Mouse (Mus musculus) midbrain, embryonic 11.5 days (tissue): Measurements from ENCODE around the gene Pusl1. TPM values are rescaled to one million over a fixed set of nuclear protein-coding genes. Genes with fewer than 3 reads are reported as not detected.
A peak's percentile ranks its signal among the peaks of the same experiment; 100 is the strongest.

Experiments
- ATAC-seq: fragments of 200-750 bp; cut with Nextera tagmentation; 2 replicates; pipeline ENCODE4 v1.8.0; 2017; ENCODE audit warnings: moderate TSS enrichment, moderate library complexity; ENCODE audit not compliant: low FRiP score
- DNase-seq: peaks from one replicate; pipeline ENCODE4 v3.0.0; 2015; ENCODE audit warnings: low spot score; ENCODE audit errors: missing footprints
- H3K27ac ChIP-seq: fragments of 300-500 bp; sonication (generic); 2 replicates; pipeline ENCODE4 v1.5.1; 2014; ENCODE audit warnings: low read depth, low read length
- H3K27me3 ChIP-seq: fragments of 300-500 bp; sonication (generic); 2 replicates; pipeline ENCODE4 v1.6.1; 2014; ENCODE audit warnings: mild to moderate bottlenecking, low read length, moderate library complexity, mixed read lengths; ENCODE audit not compliant: control insufficient read depth, insufficient read depth
- H3K36me3 ChIP-seq: fragments of 300-500 bp; sonication (generic); 2 replicates; pipeline ENCODE4 v1.6.1; 2014; ENCODE audit warnings: mild to moderate bottlenecking, low read length, moderate library complexity, mixed read lengths; ENCODE audit not compliant: control insufficient read depth, insufficient read depth
- H3K4me1 ChIP-seq: fragments of 300-500 bp; sonication (generic); 2 replicates; pipeline ENCODE4 v1.6.1; 2014; ENCODE audit warnings: low read length; ENCODE audit not compliant: control insufficient read depth, insufficient read depth
- H3K4me2 ChIP-seq: fragments of 300-500 bp; sonication (generic); 2 replicates; pipeline ENCODE4 v1.6.1; 2014; ENCODE audit warnings: mild to moderate bottlenecking, moderate library complexity
- H3K4me3 ChIP-seq: fragments of 300-500 bp; sonication (generic); 2 replicates; pipeline ENCODE4 v1.5.1; 2014; ENCODE audit warnings: low read depth, low read length
- H3K9ac ChIP-seq: fragments of 300-500 bp; sonication (generic); 2 replicates; pipeline ENCODE4 v1.6.1; 2014; ENCODE audit warnings: low read length
- H3K9me3 ChIP-seq: fragments of 300-500 bp; sonication (generic); 2 replicates; pipeline ENCODE4 v1.6.1; 2016; ENCODE audit warnings: low read length; ENCODE audit not compliant: control insufficient read depth
- WGBS: fragments of 180-500 bp; shearing (Covaris S2); extraction: QIAGEN DNeasy Blood & Tissue Kit; methylation state at CpG from one replicate; pipeline ENCODE4 v1.1.7; 2014; 5-methylcytosine and 5-hydroxymethylcytosine counted together
- polyA plus RNA-seq: library from polyadenylated mRNA; unstranded; fragments of >200 nt; fragmentation: Nextera tagmentation; extraction: Ambion mirVana; gene quantifications from 2 replicates; pipeline ENCODE4 v1.2.1, GENCODE M21; 2014

Gene Pusl1
- polyA plus RNA-seq, 1 experiment from 2014 or later = 39.4 TPM

DNA sequence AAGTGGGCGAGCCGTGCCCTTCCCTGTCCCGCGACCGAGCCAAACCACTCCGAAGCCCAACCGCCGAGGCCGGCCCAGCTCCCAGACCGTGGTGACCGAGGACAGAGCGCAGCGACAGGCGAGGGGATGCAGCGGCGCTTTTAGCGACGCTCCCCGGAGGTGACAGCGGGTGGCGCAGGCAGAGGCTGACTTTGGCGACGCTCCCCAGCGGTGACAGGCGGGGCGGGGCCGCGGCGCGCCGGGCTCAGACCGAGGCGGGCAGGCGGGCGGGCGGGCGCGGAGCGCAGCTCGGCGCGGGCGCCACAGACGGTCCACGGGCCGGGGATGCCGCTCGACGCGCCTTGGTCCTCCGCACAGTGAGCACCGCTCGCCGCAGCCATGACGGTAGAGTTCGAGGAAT is 436 bp upstream of the Pusl1 start:
- under 1% methylated on average over 56 of the region's 56 CpGs for WGBS
- peaks cover 26% of the 10 kb centered on the region for H3K4me1 ChIP-seq

GRCm38 (mm10) chr4:155891011-155891471 is 540 bp downstream of the Pusl1 start:
- ATAC-seq (no peak; the same call in 1 of the 2 replicates), DNase-seq (no peak)
- peak overlapping the region; percentile 90 for H3K9ac ChIP-seq
- under 1% methylated on average over 34 of the region's 34 CpGs for whole genome bisulfite sequencing
- H3K4me1 ChIP-seq = peaks cover 26% of the 10 kb centered on the region
- peak overlapping the region; percentile 99 for H3K4me2 ChIP-seq
- no peak overlapping the region for H3K27ac ChIP-seq
- no peaks in the 10 kb centered on the region for H3K9me3 ChIP-seq
- peak overlapping the region; percentile 92 for H3K4me3 ChIP-seq
- peaks cover 20% of the 10 kb centered on the region for H3K36me3 ChIP-seq
- H3K27me3 ChIP-seq = no peaks in the 10 kb centered on the region

More for the DNA sequence above, 436 bp upstream of the Pusl1 start:
- Histone ChIP-seq H3K9ac (peak overlapping the region; percentile 90), H3K27ac (peak overlapping the region; percentile 96), H3K27me3 (no peaks in the 10 kb centered on the region), H3K9me3 (no peaks in the 10 kb centered on the region), H3K36me3 (peaks cover 20% of the 10 kb centered on the region), H3K4me2 (peak overlapping the region; percentile 99), H3K4me3 (peak overlapping the region; percentile 92)
- ATAC-seq = peak; percentile 91
- DNase-seq = peak; percentile 97

- Histone ChIP-seq H3K4me1 (peaks cover 18% of the 10 kb centered on the region), H3K36me3 (peaks cover 27% of the 10 kb centered on the region), H3K9ac (no peak overlapping the region), H3K27me3 (no peaks in the 10 kb centered on the region), H3K4me2 (no peak overlapping the region), H3K27ac (no peak overlapping the region), H3K4me3 (no peak overlapping the region), H3K9me3 (no peaks in the 10 kb centered on the region)
- WGBS = 88% methylated on average over 5 of the region's 5 CpGs
- DNase-seq (no peak), ATAC-seq (no peak)
Observed at GRCm38 (mm10) chr4:155889316-155889715, 2.3 kb downstream of the Pusl1 start.

DNA sequence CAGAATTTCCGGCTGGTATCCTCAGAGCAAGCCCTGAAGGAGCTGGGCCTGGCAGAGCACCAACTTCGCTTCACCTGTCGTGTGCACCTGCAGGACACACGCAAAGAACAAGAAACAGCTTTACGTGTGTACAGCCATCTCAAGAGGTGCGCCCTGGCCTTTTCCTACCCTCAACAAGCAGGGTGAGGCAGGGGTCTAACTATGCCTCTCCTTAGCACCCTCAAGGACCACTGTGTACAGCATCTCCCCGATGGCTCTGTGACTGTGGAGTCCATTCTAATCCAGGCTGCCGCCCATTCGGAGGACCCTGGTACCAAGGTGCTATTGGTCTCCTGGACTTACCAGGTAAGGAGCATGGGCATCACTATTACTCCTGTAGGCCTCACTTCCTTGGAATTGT is 3.4 kb downstream of the Pusl1 start:
- H3K27me3 ChIP-seq = no peaks in the 10 kb centered on the region
- ATAC-seq (no peak), DNase-seq (no peak)
- H3K9ac ChIP-seq = no peak overlapping the region
- WGBS = 95% methylated on average over 9 of the region's 9 CpGs
- no peaks in the 10 kb centered on the region for H3K9me3 ChIP-seq
- peaks cover 27% of the 10 kb centered on the region for H3K36me3 ChIP-seq
- no peak overlapping the region for H3K4me3 ChIP-seq
- no peak overlapping the region for H3K4me2 ChIP-seq
- H3K4me1 ChIP-seq = peaks cover 9% of the 10 kb centered on the region
- no peak overlapping the region for H3K27ac ChIP-seq

DNA sequence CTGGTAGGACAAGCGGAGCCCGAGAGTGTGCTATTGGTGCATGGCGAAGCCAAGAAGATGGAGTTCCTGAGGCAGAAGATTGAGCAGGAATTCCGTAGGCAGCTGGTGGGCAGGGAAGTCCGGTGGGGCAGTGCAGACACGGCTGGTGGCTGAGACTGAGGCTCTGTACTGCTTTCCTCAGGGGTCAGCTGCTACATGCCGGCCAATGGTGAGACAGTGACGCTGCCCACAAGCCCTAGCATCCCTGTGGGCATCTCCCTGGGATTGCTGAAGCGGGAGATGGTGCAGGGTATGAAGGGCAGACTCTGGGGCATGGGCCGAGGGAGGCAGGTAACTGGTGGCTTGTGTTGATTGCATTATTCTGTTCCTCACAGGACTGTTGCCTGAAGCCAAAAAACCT is 3.9 kb downstream of the Pusl1 start:
- Histone ChIP-seq H3K36me3 (peaks cover 27% of the 10 kb centered on the region), H3K9me3 (no peaks in the 10 kb centered on the region), H3K27me3 (no peaks in the 10 kb centered on the region), H3K4me1 (peaks cover 9% of the 10 kb centered on the region), H3K27ac (no peak overlapping the region), H3K4me2 (no peak overlapping the region), H3K9ac (no peak overlapping the region), H3K4me3 (no peak overlapping the region)
- no peak for ATAC-seq
- WGBS = 91% methylated on average over 10 of the region's 10 CpGs
- no peak for DNase-seq

DNA sequence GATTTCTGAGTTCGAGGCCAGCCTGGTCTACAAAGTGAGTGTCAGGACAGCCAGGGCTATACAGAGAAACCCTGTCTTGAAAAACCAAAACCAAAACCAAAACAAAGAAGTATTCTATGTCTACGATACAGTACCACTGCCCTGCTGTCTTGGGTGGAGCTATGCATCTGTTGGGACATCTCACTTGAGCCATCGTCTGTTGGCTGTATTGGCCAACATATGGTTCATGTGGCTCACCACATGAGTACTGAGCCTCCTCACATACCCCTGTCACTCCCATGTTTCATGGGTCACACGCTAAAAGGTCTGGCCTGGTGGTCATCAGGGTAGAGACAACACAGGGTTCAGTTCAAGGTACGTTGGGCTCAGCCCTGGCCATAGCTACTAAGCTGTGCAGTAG is 5.3 kb downstream of the Pusl1 start:
- Histone ChIP-seq H3K4me2 (no peak overlapping the region), H3K36me3 (peaks cover 27% of the 10 kb centered on the region), H3K27me3 (no peaks in the 10 kb centered on the region), H3K4me3 (no peak overlapping the region), H3K4me1 (peaks cover 9% of the 10 kb centered on the region), H3K27ac (no peak overlapping the region), H3K9me3 (no peaks in the 10 kb centered on the region), H3K9ac (no peak overlapping the region)
- ATAC-seq = no peak
- 93% methylated on average over 5 of the region's 5 CpGs for WGBS
- DNase-seq = peak; percentile 59

GRCm38 (mm10) chr4:155883587-155883986 is 8.0 kb downstream of the Pusl1 start:
- Histone ChIP-seq H3K27ac (no peak overlapping the region), H3K36me3 (peaks cover 26% of the 10 kb centered on the region), H3K4me3 (no peak overlapping the region), H3K4me1 (no peaks in the 10 kb centered on the region), H3K27me3 (no peaks in the 10 kb centered on the region), H3K9ac (no peak overlapping the region), H3K9me3 (no peaks in the 10 kb centered on the region), H3K4me2 (no peak overlapping the region)
- DNase-seq = no peak
- no peak for ATAC-seq
- WGBS = 89% methylated on average over 3 of the region's 3 CpGs

GRCm38 (mm10) chr4:155871404-155871803 is 20.2 kb downstream of the Pusl1 start:
- Histone ChIP-seq H3K4me2 (no peak overlapping the region), H3K9ac (no peak overlapping the region), H3K27ac (no peak overlapping the region), H3K9me3 (no peaks in the 10 kb centered on the region), H3K4me3 (no peak overlapping the region), H3K4me1 (peaks cover 11% of the 10 kb centered on the region), H3K36me3 (peaks cover 19% of the 10 kb centered on the region), H3K27me3 (no peaks in the 10 kb centered on the region)
- DNase-seq (no peak), ATAC-seq (no peak)
- WGBS = 95% methylated on average over 7 of the region's 7 CpGs

GRCm38 (mm10) chr4:155869317-155870033 is 22.1 kb downstream of the Pusl1 start, which contains the start of the genes Cptp and Ints11:
Cptp (minus strand) TSS chr4:155869440.
Ints11 (plus strand) TSS chr4:155869546.
- H3K9ac ChIP-seq = peak within 1 kb of the TSS; percentile 88
- DNase-seq = peak; percentile 99
- peak within 1 kb of the TSS; percentile 98 for H3K4me2 ChIP-seq
- H3K27me3 ChIP-seq = no peaks in the 10 kb centered on the region
- under 1% methylated on average over 63 of the region's 63 CpGs for WGBS
- ATAC-seq = peak; percentile 97
- no peaks in the 10 kb centered on the region for H3K9me3 ChIP-seq
- H3K4me3 ChIP-seq = peak within 1 kb of the TSS; percentile 81
- H3K36me3 ChIP-seq = peaks cover 13% of the 10 kb centered on the region
- peak within 1 kb of the TSS; percentile 35; the same call in 1 of the 2 replicates for H3K27ac ChIP-seq
- peaks cover 11% of the 10 kb centered on the region for H3K4me1 ChIP-seq
